Mouse (Mus musculus) heart, adult 11 months (tissue): ENCODE data around the gene Slc28a2.
"Not testable (repeated sequence)": the region's sequence is repeated elsewhere in the genome, so short reads cannot be mapped to it uniquely, and the experiment has no call there.

Experiments
- DNase-seq: peaks from one replicate; pipeline ENCODE4 v3.0.0; 2022

Gene Slc28a2

DNA sequence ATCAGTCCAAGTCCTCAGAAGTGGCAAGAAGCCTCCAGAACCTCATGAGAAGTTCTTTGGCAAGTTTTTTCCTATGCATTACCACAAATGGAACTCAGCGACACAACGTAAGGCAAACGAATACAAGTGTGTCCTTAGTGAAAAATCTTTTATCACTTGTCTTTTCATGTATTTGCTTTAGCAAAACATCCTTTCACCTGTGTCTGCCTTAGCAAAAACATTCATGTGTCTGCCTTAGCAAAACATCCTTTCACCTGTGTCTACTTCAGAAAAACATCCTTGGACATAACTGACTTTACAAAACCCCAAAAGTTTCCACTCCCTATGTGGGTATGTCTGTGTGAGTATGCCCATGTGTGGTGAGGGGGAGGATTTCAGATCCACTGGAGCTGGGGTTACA is 42.9 kb downstream of the Slc28a2 start:
- DNase-seq = peak; percentile 25

DNA sequence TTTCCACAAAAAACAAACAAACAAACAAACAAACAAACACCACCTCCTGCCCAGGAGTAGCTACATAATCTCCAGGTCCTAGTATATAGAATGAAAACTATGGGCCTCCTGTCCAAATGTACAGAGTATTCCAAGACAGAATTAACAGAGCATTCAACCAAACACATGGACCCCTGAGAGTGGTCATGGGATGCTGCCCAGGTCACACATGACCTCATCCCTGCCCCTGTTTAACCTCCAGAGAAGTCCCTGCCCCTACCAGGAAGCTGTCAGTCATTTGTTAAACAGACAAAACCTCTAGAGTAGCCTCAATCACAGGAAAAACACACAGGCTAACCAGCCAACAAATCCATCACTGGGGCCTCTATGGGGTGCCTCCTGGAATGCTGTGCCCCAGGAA is 50.3 kb downstream of the Slc28a2 start:
- DNase-seq = no peak

DNA sequence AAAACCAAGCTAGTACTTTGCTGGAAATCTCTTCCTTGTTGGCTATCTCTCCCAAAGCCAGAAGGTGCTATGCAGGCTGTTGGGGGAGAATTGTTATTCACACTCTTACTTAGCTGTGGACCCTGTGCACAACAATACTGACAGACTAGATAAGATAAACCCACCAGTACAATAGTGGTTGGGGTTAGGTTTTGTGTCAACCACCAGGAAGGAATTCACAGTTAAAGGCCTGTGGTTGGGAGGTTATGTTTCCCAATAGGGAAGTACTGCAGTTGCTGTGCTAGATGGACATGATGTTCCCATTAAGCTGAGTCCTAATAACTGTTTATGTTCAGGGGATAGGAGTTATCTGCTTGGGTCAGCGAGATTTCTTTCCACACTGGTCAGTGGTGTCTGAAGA is 57.5 kb downstream of the Slc28a2 start:
- DNase-seq = not testable (repeated sequence)

DNA sequence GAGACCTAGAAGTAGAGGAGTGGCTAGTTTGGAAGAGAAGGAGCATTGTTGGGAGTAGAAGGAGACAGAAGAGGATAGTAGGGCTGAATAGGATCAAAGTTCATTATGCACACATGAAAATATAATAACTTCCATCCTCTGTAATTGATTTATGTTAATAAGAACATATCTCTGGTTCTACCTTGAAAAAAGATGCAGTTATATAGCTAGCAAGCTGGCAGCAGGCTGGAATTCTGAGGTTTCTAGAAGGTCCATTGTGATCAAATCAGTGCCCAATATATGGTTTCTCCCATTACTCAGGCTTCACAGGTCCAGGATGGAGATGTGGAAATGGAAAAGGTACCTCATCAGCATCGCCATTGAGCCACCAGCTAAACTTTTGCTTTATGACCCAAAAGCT is 58.4 kb downstream of the Slc28a2 start, which contains the start of gene Gm14085:
Gm14085 (plus strand) TSS at position 301 of the 400 bp plus-strand sequence.
- DNase-seq = no peak

DNA sequence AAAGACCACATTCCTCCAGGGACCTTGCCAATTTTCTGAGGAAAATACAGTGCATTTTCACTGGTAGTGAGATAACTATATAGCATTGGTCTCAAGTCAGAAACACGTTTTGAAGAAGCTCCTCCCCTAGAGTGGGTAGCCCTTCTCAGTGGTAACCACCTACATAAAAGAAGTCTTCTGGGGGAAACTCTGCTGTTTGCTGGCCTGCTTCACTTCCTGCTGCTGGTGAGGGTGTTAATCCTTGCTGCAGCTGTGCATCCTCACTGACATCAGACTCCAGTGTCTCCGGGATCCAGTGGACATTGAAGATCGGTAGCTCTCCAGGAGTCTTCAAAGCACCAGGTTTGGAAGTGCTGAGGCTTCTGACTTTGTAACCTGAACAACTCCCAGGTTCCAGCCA is 59.4 kb downstream of the Slc28a2 start:
- not testable (repeated sequence) for DNase-seq

DNA sequence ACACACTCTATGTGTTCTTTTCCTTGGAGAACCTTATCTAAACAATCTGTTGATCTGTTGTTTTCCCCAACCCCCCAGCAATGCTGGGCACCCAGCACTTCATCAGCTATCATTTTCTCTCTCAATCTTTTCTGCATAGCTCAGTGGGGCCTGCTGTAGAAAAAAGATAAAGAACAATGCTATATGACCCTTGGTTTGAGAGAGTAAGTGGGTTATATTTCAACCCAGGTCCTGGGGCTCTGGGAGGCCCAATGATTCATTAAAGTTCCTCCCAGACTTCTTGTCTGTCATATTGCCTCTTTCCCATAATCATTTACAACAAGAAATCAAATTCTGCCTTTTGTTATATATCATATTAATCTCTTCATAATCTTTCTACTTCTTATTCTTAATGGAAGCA is 59.8 kb downstream of the Slc28a2 start:
- DNase-seq = not testable (repeated sequence)

DNA sequence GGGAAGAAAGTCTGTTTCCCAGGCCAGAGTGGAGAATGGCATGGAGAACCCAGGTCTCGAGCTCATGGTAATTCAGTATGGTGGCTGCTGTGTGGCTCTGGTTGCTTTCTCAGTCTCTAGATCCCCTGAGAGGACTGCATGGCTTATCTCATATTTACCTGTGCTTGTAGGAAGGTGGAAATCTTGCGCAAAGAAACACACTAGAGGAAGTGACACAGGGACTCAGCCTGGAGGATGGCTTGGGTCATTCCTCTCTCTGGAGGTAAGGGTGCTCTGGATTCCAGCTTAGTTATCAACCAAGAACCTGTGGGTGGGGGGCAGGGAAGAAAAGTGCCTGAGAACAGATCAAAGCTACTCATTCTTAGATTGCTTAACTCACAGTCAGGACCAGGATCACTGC is 60.4 kb downstream of the Slc28a2 start:
- DNase-seq = no peak
